Mouse (Mus musculus) C2C12 (cell line): Measurements from ENCODE around the gene Micu1.

Source experiments
- CEBPB ChIP-seq: IDR thresholded peaks from one replicate; pipeline ENCODE4 v1.6.1; 2011; ENCODE audit warnings: low read depth, mild to moderate bottlenecking, control low read depth, moderate library complexity
- CTCF ChIP-seq: IDR thresholded peaks from one replicate; pipeline ENCODE4 v1.5.1; 2011; ENCODE audit not compliant: control insufficient read depth, insufficient read depth, insufficient read length
- MAX ChIP-seq: IDR thresholded peaks from one replicate; pipeline ENCODE4 v1.6.1; 2011; ENCODE audit warnings: mild to moderate bottlenecking, control low read depth
- MYOG ChIP-seq: IDR thresholded peaks from one replicate; pipeline ENCODE4 v1.6.1; 2011; ENCODE audit not compliant: control insufficient read depth, insufficient read length; ENCODE audit errors: extremely low read depth
- USF1 ChIP-seq: IDR thresholded peaks from one replicate; pipeline ENCODE4 v1.6.1; 2011; ENCODE audit warnings: low read depth, mild to moderate bottlenecking, control low read depth, moderate library complexity

- TF ChIP-seq CTCF (no peak), CEBPB (no peak), USF1 (no peak), MAX (no peak), MYOG (no peak)
Observed at GRCm38 (mm10) chr10:59743397-59743796, 41.1 kb downstream of the Micu1 start.
